Mouse (Mus musculus): Measurements from ENCODE around the gene Zan. TPM values are rescaled to one million over a fixed set of nuclear protein-coding genes. Genes with fewer than 3 reads are reported as not detected.
A peak's percentile ranks its signal among the peaks of the same experiment; 100 is the strongest.

Gene Zan
- polyA plus RNA-seq, 1 experiment = 0.83 TPM

GRCm38 (mm10) chr5:137349384-137350204, 127.3 kb downstream of the Zan start, which contains the start of gene Ephb4:
TSS of gene Ephb4 (plus strand) at chr5:137350109.
- DNase-seq = peak; percentile 88
- 1% methylated on average over 32 of the region's 32 CpGs for WGBS
- H3K4me1 ChIP-seq (ENCODE audit: control insufficient read depth, insufficient read depth, low read length) = peaks cover 15% of the 10 kb centered on the region
- 0 out of 2 replicates have a peak, but pooled peaks have one; percentile 3 for TF ChIP-seq CTCF (IDR thresholded peaks at IDR 0.05; ENCODE audit: insufficient read depth, low read length)
- peak; percentile 95; the same call in 1 of the 2 replicates for TF ChIP-seq POLR2A (IDR thresholded peaks at IDR 0.05; ENCODE audit: borderline replicate concordance, extremely low read depth, low read depth, low read length)
- H3K4me3 ChIP-seq (replicated peaks; ENCODE audit: extremely low read depth, low read depth, low read length) = peak within 1 kb of the TSS; percentile 79

GRCm38 (mm10) chr5:137348482-137349383, 128.1 kb downstream of the Zan start:
- peak; percentile 59 for DNase-seq
- TF ChIP-seq CTCF (IDR thresholded peaks at IDR 0.05; ENCODE audit: insufficient read depth, low read length) (no peak), POLR2A (IDR thresholded peaks at IDR 0.05; ENCODE audit: borderline replicate concordance, extremely low read depth, low read depth, low read length) (no peak; the same call in 1 of the 2 replicates)
- 2% methylated on average over 33 of the region's 33 CpGs for WGBS
- peaks cover 14% of the 10 kb centered on the region for H3K4me1 ChIP-seq (ENCODE audit: control insufficient read depth, insufficient read depth, low read length)
- H3K4me3 ChIP-seq (replicated peaks; ENCODE audit: extremely low read depth, low read depth, low read length) = peak overlapping the region; percentile 79

GRCm38 (mm10) chr5:137347856-137348255, 129.0 kb downstream of the Zan start:
- TF ChIP-seq POLR2A (IDR thresholded peaks at IDR 0.05; ENCODE audit: borderline replicate concordance, extremely low read depth, low read depth, low read length) = no peak
- DNase-seq = no peak
- Histone ChIP-seq H3K4me3 (replicated peaks; ENCODE audit: extremely low read depth, low read depth, low read length) (no peak overlapping the region), H3K4me1 (ENCODE audit: control insufficient read depth, insufficient read depth, low read length) (peaks cover 11% of the 10 kb centered on the region)
- WGBS = 21% methylated on average over 7 of the region's 7 CpGs

- 80% methylated on average over 4 of the region's 4 CpGs for WGBS
Measured at GRCm38 (mm10) chr5:137346983-137347382, 129.9 kb downstream of the Zan start.

GRCm38 (mm10) chr5:137346388-137346787, 130.5 kb downstream of the Zan start:
- DNase-seq = no peak
- no peak overlapping the region for H3K4me3 ChIP-seq (replicated peaks; ENCODE audit: extremely low read depth, low read depth, low read length)

More at GRCm38 (mm10) chr5:137346983-137347382, 129.9 kb downstream of the Zan start:
- DNase-seq = no peak
- peaks cover 6% of the 10 kb centered on the region; the same call in 1 of the 2 replicates for H3K4me1 ChIP-seq (ENCODE audit: control insufficient read depth, insufficient read depth, low read length)
- TF ChIP-seq CTCF (IDR thresholded peaks at IDR 0.05; ENCODE audit: insufficient read depth, low read length) = no peak
- no peak for TF ChIP-seq POLR2A (IDR thresholded peaks at IDR 0.05; ENCODE audit: borderline replicate concordance, extremely low read depth, low read depth, low read length)
- H3K4me3 ChIP-seq (replicated peaks; ENCODE audit: extremely low read depth, low read depth, low read length) = no peak overlapping the region

GRCm38 (mm10) chr5:137345821-137346220, 131.0 kb downstream of the Zan start:
- DNase-seq = peak; percentile 23
- H3K4me1 ChIP-seq (ENCODE audit: control insufficient read depth, insufficient read depth, low read length) = peaks cover 6% of the 10 kb centered on the region; the same call in 1 of the 2 replicates
- H3K4me3 ChIP-seq (replicated peaks; ENCODE audit: extremely low read depth, low read depth, low read length) = no peak overlapping the region
- TF ChIP-seq CTCF (IDR thresholded peaks at IDR 0.05; ENCODE audit: insufficient read depth, low read length) (no peak), POLR2A (IDR thresholded peaks at IDR 0.05; ENCODE audit: borderline replicate concordance, extremely low read depth, low read depth, low read length) (no peak)
- WGBS = 21% methylated on average over 9 of the region's 9 CpGs

More at GRCm38 (mm10) chr5:137346388-137346787, 130.5 kb downstream of the Zan start:
- TF ChIP-seq CTCF (IDR thresholded peaks at IDR 0.05; ENCODE audit: insufficient read depth, low read length) (no peak), POLR2A (IDR thresholded peaks at IDR 0.05; ENCODE audit: borderline replicate concordance, extremely low read depth, low read depth, low read length) (no peak)
- peaks cover 6% of the 10 kb centered on the region; the same call in 1 of the 2 replicates for H3K4me1 ChIP-seq (ENCODE audit: control insufficient read depth, insufficient read depth, low read length)
- WGBS = 64% methylated on average over 1 of the region's 1 CpGs

- peaks cover 11% of the 10 kb centered on the region for H3K4me1 ChIP-seq (ENCODE audit: control insufficient read depth, insufficient read depth, low read length)
- TF ChIP-seq CTCF (IDR thresholded peaks at IDR 0.05; ENCODE audit: insufficient read depth, low read length) (no peak), POLR2A (IDR thresholded peaks at IDR 0.05; ENCODE audit: borderline replicate concordance, extremely low read depth, low read depth, low read length) (no peak)
- H3K4me3 ChIP-seq (replicated peaks; ENCODE audit: extremely low read depth, low read depth, low read length) = no peak overlapping the region
- no peak for DNase-seq
Measured at GRCm38 (mm10) chr5:137343869-137344268, 133.0 kb downstream of the Zan start.

GRCm38 (mm10) chr5:137343412-137343811, 133.5 kb downstream of the Zan start:
- Histone ChIP-seq H3K4me1 (ENCODE audit: control insufficient read depth, insufficient read depth, low read length) (peaks cover 10% of the 10 kb centered on the region), H3K4me3 (replicated peaks; ENCODE audit: extremely low read depth, low read depth, low read length) (no peak overlapping the region)
- 90% methylated on average over 5 of the region's 5 CpGs for WGBS
- DNase-seq = no peak
- TF ChIP-seq POLR2A (IDR thresholded peaks at IDR 0.05; ENCODE audit: borderline replicate concordance, extremely low read depth, low read depth, low read length) (no peak), CTCF (IDR thresholded peaks at IDR 0.05; ENCODE audit: insufficient read depth, low read length) (no peak)

GRCm38 (mm10) chr5:137342407-137343012, 134.4 kb downstream of the Zan start:
- WGBS = 36% methylated on average over 7 of the region's 7 CpGs
- Histone ChIP-seq H3K4me3 (replicated peaks; ENCODE audit: extremely low read depth, low read depth, low read length) (no peak overlapping the region), H3K4me1 (ENCODE audit: control insufficient read depth, insufficient read depth, low read length) (peaks cover 7% of the 10 kb centered on the region)
- DNase-seq = no peak
- TF ChIP-seq CTCF (IDR thresholded peaks at IDR 0.05; ENCODE audit: insufficient read depth, low read length) (no peak), POLR2A (IDR thresholded peaks at IDR 0.05; ENCODE audit: borderline replicate concordance, extremely low read depth, low read depth, low read length) (no peak)

Data from lung, adult 2 months (tissue).